Mouse (Mus musculus) thymus, postnatal 10 days (tissue): ENCODE results near the gene Supt4a.

Experiments
- DNase-seq, 2 experiments: peaks; one replicate each; pipeline ENCODE4 v3.0.0; 2021; ENCODE audit warnings: low spot score in 2 of 2

Gene Supt4a

DNA sequence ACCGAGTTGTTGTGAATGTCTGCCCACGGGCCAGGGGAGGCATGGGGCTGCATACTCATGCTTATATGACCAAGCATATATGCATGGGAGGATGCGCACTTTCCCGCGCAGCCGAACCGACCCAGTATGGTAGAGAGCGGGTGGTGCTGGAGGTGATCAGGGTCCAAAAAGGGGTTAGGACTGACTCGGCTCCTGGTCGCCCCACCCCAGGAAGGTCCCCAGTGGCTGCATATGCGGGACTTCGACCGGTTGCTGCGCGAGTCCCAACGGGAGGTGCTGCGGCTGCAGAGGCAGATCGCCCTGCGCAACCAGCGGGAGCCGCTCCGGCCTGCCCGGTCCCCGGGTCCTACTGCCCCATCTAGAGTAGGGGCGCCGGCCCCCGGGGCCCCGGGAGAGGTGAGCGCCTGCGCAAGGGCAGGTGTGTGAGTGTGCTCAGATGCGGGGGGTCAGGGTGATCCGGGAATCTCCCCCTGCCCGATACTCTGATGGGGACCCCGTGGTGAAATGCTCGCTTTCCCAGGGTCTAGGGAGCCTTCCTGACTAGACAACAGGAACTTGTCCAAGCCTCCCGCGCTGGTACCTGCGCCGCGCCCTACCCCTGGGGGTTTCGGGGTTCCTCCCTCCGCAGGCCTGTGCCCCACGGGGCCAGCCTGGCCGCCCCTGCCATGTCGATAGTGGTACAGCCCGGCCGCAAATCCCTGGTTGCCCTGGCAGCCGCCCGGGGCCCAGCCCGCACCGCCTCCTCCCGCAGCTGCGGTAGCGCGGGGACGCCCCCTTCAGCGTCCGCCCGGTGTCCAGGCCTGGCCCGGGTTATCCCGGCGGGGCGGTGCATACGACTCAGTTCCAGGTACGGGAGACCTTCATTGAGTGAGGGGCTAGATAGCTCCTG, 26.9 kb downstream of the Supt4a start:
- DNase-seq: no peak

DNA sequence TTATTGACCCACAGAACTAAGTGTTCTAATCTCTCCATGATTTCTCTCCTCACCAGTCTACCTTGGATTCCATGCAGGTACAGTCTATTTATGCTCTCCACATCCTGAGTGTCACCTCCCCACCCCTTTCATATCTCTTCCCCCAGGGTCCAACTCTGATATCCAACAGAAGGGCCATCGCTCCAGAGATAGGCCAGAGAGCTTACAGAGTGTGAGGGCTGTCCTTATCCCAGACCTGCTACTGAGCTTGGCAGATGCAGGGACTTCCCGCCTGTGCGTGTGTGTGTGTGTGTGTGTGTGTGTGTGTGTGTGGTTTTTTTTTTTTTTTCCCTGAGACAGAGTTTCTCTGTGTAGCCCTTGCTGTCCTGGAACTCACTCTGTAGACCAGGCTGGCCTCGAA, 31.4 kb downstream of the Supt4a start:
- DNase-seq: no peak

GRCm38 (mm10) chr11:87770989-87771388, 33.6 kb downstream of the Supt4a start:
- DNase-seq: peak; percentile 57 to 94

DNA sequence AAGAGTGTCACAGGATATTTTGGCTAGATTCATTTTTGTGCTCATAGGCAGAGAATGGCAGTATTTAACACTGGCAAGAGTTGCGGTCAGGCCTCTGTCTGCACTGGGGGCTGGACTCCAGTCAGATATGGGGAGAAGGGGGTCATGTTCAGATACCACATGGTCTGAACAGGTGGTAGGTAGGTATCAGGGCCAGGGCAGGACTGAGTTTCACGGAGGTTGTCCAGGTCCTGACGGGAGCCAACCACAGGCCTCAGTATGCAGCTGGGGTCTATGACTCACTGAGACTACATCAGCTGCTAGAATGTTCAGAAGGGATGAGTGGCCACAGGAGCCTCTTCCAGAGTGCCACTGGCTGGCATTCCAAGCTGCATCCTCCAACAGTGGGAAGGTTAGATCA, 35.0 kb downstream of the Supt4a start:
- DNase-seq: no peak

DNA sequence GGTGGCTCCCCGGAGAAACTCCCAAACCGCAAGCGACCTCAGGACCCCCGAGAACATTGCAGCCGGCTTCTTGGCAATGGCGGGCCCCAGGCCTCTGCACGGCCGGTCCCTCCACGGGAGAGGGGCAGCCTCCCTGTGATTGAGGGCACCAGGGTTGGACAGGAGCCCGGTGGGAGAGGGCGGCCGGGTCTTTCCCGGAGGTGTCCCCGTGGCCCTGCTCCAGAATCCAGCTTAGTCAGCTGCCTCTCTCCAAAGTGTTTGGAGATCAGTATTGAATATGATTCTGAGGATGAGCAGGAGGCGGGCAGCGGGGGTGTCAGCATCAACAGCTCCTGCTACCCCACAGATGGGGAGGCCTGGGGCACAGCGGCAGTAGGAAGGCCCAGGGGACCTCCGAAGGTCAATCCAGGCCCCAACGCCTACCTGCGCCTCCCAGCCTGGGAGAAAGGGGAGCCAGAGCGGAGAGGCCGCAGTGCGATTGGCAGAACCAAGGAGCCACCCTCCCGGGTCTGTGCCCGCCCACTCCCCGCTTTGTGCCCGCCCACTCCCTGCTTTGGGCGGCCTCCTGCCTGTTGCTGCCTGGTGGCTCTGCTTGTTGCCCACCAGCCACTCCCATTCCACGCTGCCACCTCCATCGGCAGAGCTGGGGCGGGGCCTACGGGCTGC, 40.9 kb downstream of the Supt4a start:
- DNase-seq: no peak

- no peak for DNase-seq
Observed at GRCm38 (mm10) chr11:87778915-87779314, 41.6 kb downstream of the Supt4a start.

GRCm38 (mm10) chr11:87779392-87779791, 42.0 kb downstream of the Supt4a start:
- no peak for DNase-seq

DNA sequence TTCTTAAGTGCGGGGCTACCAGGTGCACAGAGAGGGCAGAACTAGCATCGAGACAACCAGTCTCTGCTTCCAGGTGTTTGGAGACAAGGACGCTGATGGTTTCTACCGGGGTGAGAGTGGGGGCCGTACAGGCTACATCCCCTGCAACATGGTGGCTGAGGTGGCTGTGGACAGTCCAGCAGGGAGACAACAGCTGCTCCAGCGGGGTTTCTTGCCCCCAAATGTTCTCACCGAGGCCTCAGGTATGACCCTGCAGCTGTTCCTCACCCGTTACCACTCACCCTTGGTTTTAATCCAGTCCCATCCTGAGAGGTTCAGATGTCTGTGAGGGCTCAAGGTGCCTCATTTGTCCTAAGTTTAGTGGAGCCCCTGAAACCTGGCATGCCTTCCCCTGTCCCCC, 42.8 kb downstream of the Supt4a start:
- no peak for DNase-seq

- no peak for DNase-seq
Observed at GRCm38 (mm10) chr11:87790088-87790487, 52.7 kb downstream of the Supt4a start.
